Mouse (Mus musculus): ENCODE measurements around the gene Pear1.

Gene Pear1

GRCm38 (mm10) chr3:87726191-87726590 lies 97.9 kb downstream of the Pear1 start:
- no peak for DNase-seq (ENCODE audit: low spot score)

- no peak for DNase-seq (ENCODE audit: low spot score)
Observed at GRCm38 (mm10) chr3:87725396-87726160, 98.5 kb downstream of the Pear1 start.

DNA sequence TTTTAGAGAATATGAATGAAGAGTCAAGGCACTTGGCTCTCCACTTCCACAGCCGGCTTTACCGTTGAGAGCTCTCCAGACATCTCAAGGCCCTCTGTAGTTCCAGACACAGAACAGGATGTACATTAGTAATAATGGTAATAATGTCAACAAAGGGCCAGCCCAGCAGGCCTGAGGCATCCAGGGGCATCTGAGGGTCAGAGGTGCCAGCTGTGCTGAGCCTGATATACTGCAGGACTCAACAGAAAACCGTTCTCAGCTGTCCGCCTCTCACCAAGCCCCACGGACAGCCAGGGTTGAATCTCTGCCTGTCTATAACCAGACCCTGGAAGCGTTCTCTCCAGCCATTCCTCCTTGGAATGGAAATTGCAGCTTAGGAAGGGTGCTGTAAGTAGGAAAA lies 99.5 kb downstream of the Pear1 start:
- DNase-seq (ENCODE audit: low spot score), result no peak

DNA sequence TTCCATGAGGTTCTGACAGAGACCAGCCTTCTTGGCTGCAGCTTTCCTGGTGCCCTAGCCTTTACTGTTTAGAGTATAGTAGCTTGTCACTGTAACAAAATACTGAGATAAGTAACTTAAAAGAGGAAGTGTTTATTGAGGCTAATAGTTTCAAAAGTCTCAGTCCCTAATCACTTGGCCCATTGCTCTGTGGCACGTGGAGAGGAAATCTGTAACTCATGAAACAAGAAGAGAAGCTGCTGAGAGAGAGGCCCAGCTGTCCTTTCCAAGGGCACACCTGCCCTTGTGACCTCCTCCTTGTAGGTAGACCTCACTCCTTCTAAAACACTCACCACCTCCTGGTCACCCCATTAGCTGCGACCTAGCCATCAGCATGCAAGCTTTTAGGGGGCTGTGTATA lies 105.6 kb downstream of the Pear1 start:
- DNase-seq (ENCODE audit: low spot score), result no peak
